Mouse (Mus musculus) ES-E14 (cell line): ENCODE measurements at regions not wholly inside any gene's neighbourhood (a gene's known extent, or its start where the extent isn't known, plus 50 kb on each side); places are given as distances from the start of the nearest gene placed in this dataset.

Experiments
- CHD2 ChIP-seq: IDR thresholded peaks from 2 replicates; pipeline ENCODE4 v1.6.1; 2014; ENCODE audit warnings: mild to moderate bottlenecking, low read depth, low read length, inconsistent platforms
- ZC3H11A ChIP-seq: IDR thresholded peaks from 2 replicates; pipeline ENCODE4 v1.6.1; 2012; ENCODE audit warnings: low read depth, mild to moderate bottlenecking, inconsistent platforms, low read length, borderline replicate concordance
- ZNF384 ChIP-seq: IDR thresholded peaks from 2 replicates; pipeline ENCODE4 v1.6.1; 2012; ENCODE audit warnings: low read depth, low read length, inconsistent platforms

- no peak for TF ChIP-seq ZNF384
- no peak for TF ChIP-seq CHD2
- no peak for TF ChIP-seq ZC3H11A
These were observed 69.6 kb upstream of the BC052040 start for GRCm38 (mm10) chr2:115511612-115512525.
